Mouse (Mus musculus) T-helper 2 cell (primary cell): ENCODE results near the gene Pam16.

ENCODE experiments used
- in situ Hi-C: fragments of 300-600 bp; cut with MboI, MseI; formaldehyde crosslinking; loops from one replicate; pipeline ENCODE4 v1.15.1; 2025; ENCODE audit warnings: high pct_unique_total_duplicates

Gene Pam16

GRCm38 (mm10) chr16:4611193-4611592 lies 13.6 kb downstream of the Pam16 start:
- in situ Hi-C loops = loop anchor here (5.0 kb wide), 1 partner anchor 114 kb away; no protein-coding TSS in a partner anchor

- in situ Hi-C loops = loop anchor here (5.0 kb wide), 1 partner anchor 41 kb away; no protein-coding TSS in a partner anchor
Observed at GRCm38 (mm10) chr16:4608532-4609059, 16.2 kb downstream of the Pam16 start.

GRCm38 (mm10) chr16:4607818-4608531 lies 16.8 kb downstream of the Pam16 start:
- in situ Hi-C loops = loop anchor here (5.0 kb wide), 1 partner anchor 41 kb away; no protein-coding TSS in a partner anchor

GRCm38 (mm10) chr16:4606431-4607084 lies 18.2 kb downstream of the Pam16 start:
- in situ Hi-C loops = loop anchor here (5.0 kb wide), 1 partner anchor 39 kb away; no protein-coding TSS in a partner anchor

- in situ Hi-C loops = loop anchor here (5.0 kb wide), 1 partner anchor 38 kb away; no protein-coding TSS in a partner anchor
Observed at GRCm38 (mm10) chr16:4605514-4606131, 19.2 kb downstream of the Pam16 start.

- in situ Hi-C loops = loop anchor here (5.0 kb wide), 1 partner anchor 302 kb away; no protein-coding TSS in a partner anchor
Observed at GRCm38 (mm10) chr16:4604293-4604837, 20.4 kb downstream of the Pam16 start.

GRCm38 (mm10) chr16:4603453-4603837 lies 21.3 kb downstream of the Pam16 start:
- in situ Hi-C loops = loop anchor here (5.0 kb wide), 1 partner anchor 301 kb away; no protein-coding TSS in a partner anchor

- in situ Hi-C loops = loop anchor here (5.0 kb wide), 1 partner anchor 301 kb away; no protein-coding TSS in a partner anchor
Observed at GRCm38 (mm10) chr16:4602766-4603452, 21.9 kb downstream of the Pam16 start.

- in situ Hi-C loops = loop anchor here (5.0 kb wide), 1 partner anchor 300 kb away; no protein-coding TSS in a partner anchor
Observed at GRCm38 (mm10) chr16:4602189-4602588, 22.6 kb downstream of the Pam16 start.

- in situ Hi-C loops = loop anchor here (5.0 kb wide), 1 partner anchor 299 kb away; no protein-coding TSS in a partner anchor
Observed at GRCm38 (mm10) chr16:4600701-4601310, 24.0 kb downstream of the Pam16 start.

GRCm38 (mm10) chr16:4599616-4600015 lies 25.2 kb downstream of the Pam16 start:
- in situ Hi-C loops = loop anchor here (5.0 kb wide), 1 partner anchor 297 kb away; no protein-coding TSS in a partner anchor

- in situ Hi-C loops = no loop called here
Observed at GRCm38 (mm10) chr16:4598891-4599543, 25.8 kb downstream of the Pam16 start.

- in situ Hi-C loops = no loop called here
Observed at GRCm38 (mm10) chr16:4598041-4598440, 26.7 kb downstream of the Pam16 start.

GRCm38 (mm10) chr16:4597296-4597695 lies 27.5 kb downstream of the Pam16 start:
- in situ Hi-C loops = no loop called here

GRCm38 (mm10) chr16:4596836-4597235 lies 28.0 kb downstream of the Pam16 start:
- in situ Hi-C loops = no loop called here

- in situ Hi-C loops = no loop called here
Observed at GRCm38 (mm10) chr16:4596141-4596728, 28.6 kb downstream of the Pam16 start.

- in situ Hi-C loops = no loop called here
Observed at GRCm38 (mm10) chr16:4595527-4595963, 29.2 kb downstream of the Pam16 start.

GRCm38 (mm10) chr16:4594814-4595526 lies 29.8 kb downstream of the Pam16 start:
- in situ Hi-C loops = no loop called here
